Mouse (Mus musculus): ENCODE measurements around the gene Olfr497. TPM values are rescaled to one million over a fixed set of nuclear protein-coding genes. Genes with fewer than 3 reads are reported as not detected.

The Olfr497 gene
- polyA plus RNA-seq (2014; fragmentation: Illumina TruSeq; extraction: RNeasy Lipid Tissue Mini Kit (QIAGEN cat#74804); ENCODE audit: insufficient read depth, low read depth, low replicate concordance): not detected

DNA sequence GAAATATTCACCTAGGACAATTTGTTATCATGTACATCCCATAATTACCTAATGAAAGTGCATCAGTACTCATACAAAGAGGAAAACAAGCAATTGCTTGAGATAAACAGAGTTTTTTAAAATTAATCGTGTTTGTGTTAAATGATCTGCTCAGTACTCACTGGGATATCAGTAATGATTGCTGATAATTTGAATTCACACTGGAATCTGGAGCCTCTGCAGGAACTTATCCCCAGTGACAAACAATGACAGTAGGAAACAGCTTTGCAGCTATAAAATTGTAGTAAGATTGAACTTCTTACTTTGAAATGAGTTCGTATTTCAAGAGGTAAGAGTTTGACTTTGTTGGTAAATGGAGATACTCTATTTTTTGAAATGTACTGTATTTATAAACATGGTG, at the start of gene Olfr497:
Gene Olfr497, plus strand, starts transcription at position 301 of the 400 bp plus-strand sequence.

DNA sequence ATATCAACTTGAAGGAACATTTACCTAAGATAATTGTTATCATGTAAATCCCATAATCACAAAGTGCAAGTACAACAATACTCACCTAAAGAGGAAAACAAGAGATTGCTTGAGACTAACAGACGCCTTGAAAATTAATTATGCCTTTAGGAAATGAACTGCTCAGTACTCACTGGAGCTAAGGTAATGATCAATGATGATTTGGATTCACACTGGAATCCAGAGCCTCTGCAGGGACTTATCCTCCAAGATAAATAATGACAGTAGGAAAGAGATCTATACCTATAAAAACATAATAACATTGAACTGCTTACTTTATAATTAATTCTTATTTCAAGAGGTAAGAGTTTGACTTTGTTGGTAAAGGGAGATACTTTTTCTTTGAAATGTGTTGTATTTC, 27.4 kb upstream of the Olfr497 start, which contains the start of gene Olfr495:
Gene Olfr495, plus strand, starts transcription at position 301 of the 400 bp plus-strand sequence.

DNA sequence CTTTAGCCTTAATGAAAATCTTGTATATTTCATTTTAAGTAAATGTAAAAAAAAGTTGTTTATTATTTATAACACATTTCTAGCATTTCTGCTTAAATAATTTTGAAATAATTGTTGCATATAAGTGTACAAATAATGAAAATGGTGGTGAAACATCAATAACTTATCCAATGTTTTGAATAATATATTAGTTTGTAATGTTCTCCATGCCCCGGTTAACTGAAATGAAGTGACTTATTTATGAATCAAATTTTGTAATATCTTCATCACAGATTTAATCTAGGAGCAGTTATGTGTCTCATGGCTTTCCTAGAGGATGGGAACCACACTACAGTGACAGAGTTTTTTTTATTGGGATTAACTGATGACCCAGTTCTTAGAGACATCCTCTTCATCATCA, 44.8 kb downstream of the Olfr497 start, which contains the start of gene Olfr498:
Gene Olfr498, plus strand, starts transcription at position 301 of the 400 bp plus-strand sequence.

Other genes with a start within 250 kb of the Olfr497 start
- gene Olfr486, start 247.7 kb upstream of the Olfr497 start, polyA plus RNA-seq (2014; fragmentation: Illumina TruSeq; extraction: RNeasy Lipid Tissue Mini Kit (QIAGEN cat#74804); ENCODE audit: insufficient read depth, low read depth, low replicate concordance): not detected
- gene Olfr487, start 205.8 kb upstream of the Olfr497 start, polyA plus RNA-seq (2014; fragmentation: Illumina TruSeq; extraction: RNeasy Lipid Tissue Mini Kit (QIAGEN cat#74804); ENCODE audit: insufficient read depth, low read depth, low replicate concordance): not detected
- gene Olfr488, start 162.1 kb upstream of the Olfr497 start, polyA plus RNA-seq (2014; fragmentation: Illumina TruSeq; extraction: RNeasy Lipid Tissue Mini Kit (QIAGEN cat#74804); ENCODE audit: insufficient read depth, low read depth, low replicate concordance): not detected
- gene Olfr490, start 131.5 kb upstream of the Olfr497 start, polyA plus RNA-seq (2014; fragmentation: Illumina TruSeq; extraction: RNeasy Lipid Tissue Mini Kit (QIAGEN cat#74804); ENCODE audit: insufficient read depth, low read depth, low replicate concordance): not detected
- gene Olfr491, start 107.0 kb upstream of the Olfr497 start, polyA plus RNA-seq (2014; fragmentation: Illumina TruSeq; extraction: RNeasy Lipid Tissue Mini Kit (QIAGEN cat#74804); ENCODE audit: insufficient read depth, low read depth, low replicate concordance): not detected
- gene Olfr492, start 96.7 kb upstream of the Olfr497 start, polyA plus RNA-seq (2014; fragmentation: Illumina TruSeq; extraction: RNeasy Lipid Tissue Mini Kit (QIAGEN cat#74804); ENCODE audit: insufficient read depth, low read depth, low replicate concordance): not detected
- gene Olfr493, start 73.4 kb upstream of the Olfr497 start, polyA plus RNA-seq (2014; fragmentation: Illumina TruSeq; extraction: RNeasy Lipid Tissue Mini Kit (QIAGEN cat#74804); ENCODE audit: insufficient read depth, low read depth, low replicate concordance): not detected
- not detected for gene Olfr494, start 55.1 kb upstream of the Olfr497 start, polyA plus RNA-seq (2014; fragmentation: Illumina TruSeq; extraction: RNeasy Lipid Tissue Mini Kit (QIAGEN cat#74804); ENCODE audit: insufficient read depth, low read depth, low replicate concordance)
- not detected for gene Olfr495, start 27.3 kb upstream of the Olfr497 start, polyA plus RNA-seq (2014; fragmentation: Illumina TruSeq; extraction: RNeasy Lipid Tissue Mini Kit (QIAGEN cat#74804); ENCODE audit: insufficient read depth, low read depth, low replicate concordance)
- gene Olfr498, start 44.9 kb downstream of the Olfr497 start, polyA plus RNA-seq (2014; fragmentation: Illumina TruSeq; extraction: RNeasy Lipid Tissue Mini Kit (QIAGEN cat#74804); ENCODE audit: insufficient read depth, low read depth, low replicate concordance): not detected
- gene Olfr502, start 104.6 kb downstream of the Olfr497 start, polyA plus RNA-seq (2014; fragmentation: Illumina TruSeq; extraction: RNeasy Lipid Tissue Mini Kit (QIAGEN cat#74804); ENCODE audit: insufficient read depth, low read depth, low replicate concordance): not detected
- not detected for gene Olfr503, start 124.1 kb downstream of the Olfr497 start, polyA plus RNA-seq (2014; fragmentation: Illumina TruSeq; extraction: RNeasy Lipid Tissue Mini Kit (QIAGEN cat#74804); ENCODE audit: insufficient read depth, low read depth, low replicate concordance)
- not detected for gene Olfr504, start 145.4 kb downstream of the Olfr497 start, polyA plus RNA-seq (2014; fragmentation: Illumina TruSeq; extraction: RNeasy Lipid Tissue Mini Kit (QIAGEN cat#74804); ENCODE audit: insufficient read depth, low read depth, low replicate concordance)
- not detected for gene Olfr506, start 190.4 kb downstream of the Olfr497 start, polyA plus RNA-seq (2014; fragmentation: Illumina TruSeq; extraction: RNeasy Lipid Tissue Mini Kit (QIAGEN cat#74804); ENCODE audit: insufficient read depth, low read depth, low replicate concordance)
- gene Olfr507, start 201.4 kb downstream of the Olfr497 start, polyA plus RNA-seq (2014; fragmentation: Illumina TruSeq; extraction: RNeasy Lipid Tissue Mini Kit (QIAGEN cat#74804); ENCODE audit: insufficient read depth, low read depth, low replicate concordance): not detected
- not detected for gene Olfr508, start 209.6 kb downstream of the Olfr497 start, polyA plus RNA-seq (2014; fragmentation: Illumina TruSeq; extraction: RNeasy Lipid Tissue Mini Kit (QIAGEN cat#74804); ENCODE audit: insufficient read depth, low read depth, low replicate concordance)
- not detected for gene Olfr509, start 231.5 kb downstream of the Olfr497 start, polyA plus RNA-seq (2014; fragmentation: Illumina TruSeq; extraction: RNeasy Lipid Tissue Mini Kit (QIAGEN cat#74804); ENCODE audit: insufficient read depth, low read depth, low replicate concordance)
- not detected for gene Olfr510, start 246.0 kb downstream of the Olfr497 start, polyA plus RNA-seq (2014; fragmentation: Illumina TruSeq; extraction: RNeasy Lipid Tissue Mini Kit (QIAGEN cat#74804); ENCODE audit: insufficient read depth, low read depth, low replicate concordance)

All from lung, adult 10 weeks (tissue).